Mouse (Mus musculus) gastrocnemius, adult 2 months (tissue): ENCODE measurements around the gene Nanos1. TPM values are rescaled to one million over a fixed set of nuclear protein-coding genes. Genes with fewer than 3 reads are reported as not detected.

Experiments used
- DNase-seq: peaks from one replicate; pipeline ENCODE4 v3.0.0; 2022
- H3K27ac ChIP-seq: fragments of 200-600 bp; 2 replicates; pipeline ENCODE4 v1.8.1; 2022; ENCODE audit warnings: mild to moderate bottlenecking
- H3K4me3 ChIP-seq: fragments of 200-600 bp; 2 replicates; pipeline ENCODE4 v1.8.1; 2022; ENCODE audit warnings: mild to moderate bottlenecking, moderate library complexity
- CTCF ChIP-seq: fragments of 200-600 bp; IDR thresholded peaks from 2 replicates; pipeline ENCODE4 v1.8.1; 2022; ENCODE audit warnings: antibody characterized with exemption, mild to moderate bottlenecking, moderate library complexity
- intact Hi-C: fragments of 180-260 bp; cut with DNase I; formaldehyde crosslinking; loops from one replicate; pipeline ENCODE4 v1.15.1; 2025
- microRNA-seq: library from miRNA; unstranded; fragments of <30 nt; microRNA quantifications from one replicate; pipeline ENCODE4 v1.2.0, GENCODE M21; 2021
- total RNA-seq, 2 experiments: library from RNA; stranded (reverse); gene quantifications; 2 replicates each; pipeline ENCODE4 v1.2.3; 2021

Nanos1 gene
- total RNA-seq, 2 experiments from 2014 or later = 0.08 TPM; not detected in 1

GRCm38 (mm10) chr19:60793170-60793707 is 37.5 kb downstream of the Nanos1 start:
- H3K4me3 ChIP-seq = no peak overlapping the region
- no peak for DNase-seq
- no peak overlapping the region for H3K27ac ChIP-seq
- intact Hi-C loops = no loop called here
- TF ChIP-seq CTCF = no peak

- no peak overlapping the region for H3K27ac ChIP-seq
- no peak for DNase-seq
- H3K4me3 ChIP-seq = no peak overlapping the region
- TF ChIP-seq CTCF = no peak
- intact Hi-C loops = no loop called here
These were observed 39.5 kb downstream of the Nanos1 start for GRCm38 (mm10) chr19:60795244-60795643.

GRCm38 (mm10) chr19:60797415-60797814 is 41.6 kb downstream of the Nanos1 start:
- intact Hi-C loops = no loop called here

GRCm38 (mm10) chr19:60799867-60800569 is 44.2 kb downstream of the Nanos1 start:
- TF ChIP-seq CTCF = no peak
- intact Hi-C loops = no loop called here
- DNase-seq = no peak
- Histone ChIP-seq H3K4me3 (no peak overlapping the region), H3K27ac (no peak overlapping the region)

More at GRCm38 (mm10) chr19:60797415-60797814, 41.6 kb downstream of the Nanos1 start:
- Histone ChIP-seq H3K27ac (no peak overlapping the region), H3K4me3 (no peak overlapping the region)
- no peak for TF ChIP-seq CTCF
- DNase-seq = no peak

- intact Hi-C loops = no loop called here
- no peak for TF ChIP-seq CTCF
- DNase-seq = no peak
- no peak overlapping the region for H3K27ac ChIP-seq
- no peak overlapping the region for H3K4me3 ChIP-seq
These were observed 49.1 kb downstream of the Nanos1 start for GRCm38 (mm10) chr19:60804903-60805302.

Small RNAs within 50 kb of the gene (microRNA-seq; reads per million reads assigned to microRNA genes)
- not detected for gene mmu-mir-3084-1

Other genes with a start within 250 kb of the Nanos1 start
- 10 to 100 TPM; 34.7 to 36.1 TPM for gene Cacul1, start 175.0 kb upstream of the Nanos1 start, total RNA-seq
- gene Eif3a, start 34.7 kb downstream of the Nanos1 start, total RNA-seq = 100 to 1,000 TPM in 1 of 2 experiments, 10 to 100 TPM in 1; 91.5 to 101 TPM
- gene Fam45a, start 55.6 kb downstream of the Nanos1 start, total RNA-seq = 10 to 100 TPM; 11.2 to 12.2 TPM
- gene Sfxn4, start 105.5 kb downstream of the Nanos1 start, total RNA-seq = 1 to 10 TPM; 1.6 to 4.2 TPM
- gene Prdx3, start 118.6 kb downstream of the Nanos1 start, total RNA-seq = 100 to 1,000 TPM; 207 to 240 TPM
- 1 to 10 TPM; 3.9 to 5.4 TPM for gene Grk5, start 133.8 kb downstream of the Nanos1 start, total RNA-seq